8 mouse cellular contexts compared by ENCODE assay signal in genomic region chr11:44685911-44686361, GRCm38 (mm10).
DNase-seq lines count a peak whose midpoint lies in the region; ATAC-seq and TF ChIP-seq lines count a peak whose summit lies in the region.

No protein-coding gene starts in this region.

- no peaks in the 10 kb centered on the region for H3K4me1 ChIP-seq in ES-Bruce4 (ENCODE audit: control insufficient read depth, insufficient read depth, low read length)
- peaks cover 16% of the 10 kb centered on the region for H3K4me1 ChIP-seq in hindbrain, embryonic 16.5 days (ENCODE audit: control insufficient read depth, insufficient read depth, low read depth, low read length)

- peak; percentile 16 to 47 for DNase-seq in adrenal gland, adult (ENCODE audit: inconsistent age in 2 of 2, low spot score in 1 of 2)
- DNase-seq in adrenal gland, postnatal 10 days: no peak
- peak; percentile 27 to 39 for DNase-seq in lung, adult 18-20 months
- no peak for DNase-seq in urinary bladder, postnatal 4 days (ENCODE audit: low spot score in 2 of 2)
- DNase-seq in left cerebral cortex, adult 8-10 months (ENCODE audit: low spot score in 2 of 2): no peak
- no peak for DNase-seq in adrenal gland, adult 18-20 months (ENCODE audit: low spot score in 2 of 2)

- no peaks in the 10 kb centered on the region for H3K36me3 ChIP-seq in ES-Bruce4 (ENCODE audit: control insufficient read depth, insufficient read depth, low read length, poor library complexity, severe bottlenecking)
- H3K36me3 ChIP-seq in hindbrain, embryonic 16.5 days (ENCODE audit: control insufficient read depth, insufficient read depth, low read length): no peaks in the 10 kb centered on the region

- H3K27me3 ChIP-seq in ES-Bruce4 (ENCODE audit: control insufficient read depth, insufficient read depth, low read length, poor library complexity, severe bottlenecking): no peaks in the 10 kb centered on the region
- H3K27me3 ChIP-seq in hindbrain, embryonic 16.5 days (replicated peaks; ENCODE audit: control insufficient read depth, insufficient read depth, low read length): no peaks in the 10 kb centered on the region

- peak overlapping the region; percentile 17; the same call in 1 of the 2 replicates for H3K4me3 ChIP-seq in ES-Bruce4 (ENCODE audit: low read depth, low read length)
- H3K4me3 ChIP-seq in hindbrain, embryonic 16.5 days (ENCODE audit: low read length): no peak overlapping the region

- no peak overlapping the region for H3K27ac ChIP-seq in ES-Bruce4 (ENCODE audit: insufficient read depth, low read length)
- peak overlapping the region; percentile 59; the same call in 1 of the 2 replicates for H3K27ac ChIP-seq in hindbrain, embryonic 16.5 days (ENCODE audit: low read depth, low read length)

- H3K4me2 ChIP-seq in hindbrain, embryonic 16.5 days (ENCODE audit: low read length): peak overlapping the region; percentile 33

- no peaks in the 10 kb centered on the region for H3K9me3 ChIP-seq in ES-Bruce4 (replicated peaks; ENCODE audit: control insufficient read depth, insufficient read depth, low read length, poor library complexity, severe bottlenecking)
- no peaks in the 10 kb centered on the region for H3K9me3 ChIP-seq in hindbrain, embryonic 16.5 days (ENCODE audit: control insufficient read depth, low read length)

- no peak for TF ChIP-seq POLR2A in ES-Bruce4 (IDR thresholded peaks at IDR 0.05; ENCODE audit: insufficient read depth, low read length)

- no peak for ATAC-seq in hindbrain, embryonic 16.5 days

- TF ChIP-seq CTCF in ES-Bruce4 (IDR thresholded peaks at IDR 0.05; ENCODE audit: low read depth, low read length): no peak

- 0 out of 2 replicates have a peak overlapping the region, but pooled peaks have one; percentile 50 for H3K9ac ChIP-seq in ES-Bruce4 (ENCODE audit: low read depth, poor library complexity, severe bottlenecking)
- no peak overlapping the region; the same call in 1 of the 2 replicates for H3K9ac ChIP-seq in hindbrain, embryonic 16.5 days (ENCODE audit: low read depth, low read length)

- WGBS in hindbrain, embryonic 16.5 days: 31% methylated on average over 21 of the region's 21 CpGs

- no peak for TF ChIP-seq EP300 in ES-Bruce4 (IDR thresholded peaks at IDR 0.05; ENCODE audit: insufficient read depth, low read depth, low read length)

Comparison
In these comparisons a context has a peak if more than half of its experiments do, and no peak if none do; other contexts are left out.
1. DNase-seq: peak in adrenal gland, adult (2 of 2) and lung, adult 18-20 months (2 of 2); none in adrenal gland, postnatal 10 days (single experiment), urinary bladder, postnatal 4 days (0 of 2), left cerebral cortex, adult 8-10 months (0 of 2) and adrenal gland, adult 18-20 months (0 of 2).